Mouse (Mus musculus) left cerebral cortex, postnatal 14 days (tissue): ENCODE data around the gene Unc93a2. TPM values are rescaled to one million over a fixed set of nuclear protein-coding genes. Genes with fewer than 3 reads are reported as not detected.
"Not testable (repeated sequence)": the region's sequence is repeated elsewhere in the genome, so short reads cannot be mapped to it uniquely, and the experiment has no call there.

Experiments
- DNase-seq, 2 experiments: peaks; one replicate each; pipeline ENCODE4 v3.0.0; 2021 to 2022; ENCODE audit warnings: low spot score in 2 of 2, mixed read lengths in 1 of 2
- intact Hi-C: fragments of 180-260 bp; cut with DNase I; formaldehyde crosslinking; loops from one replicate; pipeline ENCODE4 v1.15.1; 2025
- long read RNA-seq, 2 experiments: library from polyadenylated mRNA; stranded (forward); transcript quantifications; one replicate each; pipeline ENCODE4 v2.0.0; 2021
- total RNA-seq, 2 experiments: library from RNA; stranded (reverse); gene quantifications; 2 replicates each; pipeline ENCODE4 v1.2.3; 2021

Gene Unc93a2
- not detected for total RNA-seq
- long read RNA-seq, experiment 1: 0 reads
- long read RNA-seq, experiment 2: 0 reads

DNA sequence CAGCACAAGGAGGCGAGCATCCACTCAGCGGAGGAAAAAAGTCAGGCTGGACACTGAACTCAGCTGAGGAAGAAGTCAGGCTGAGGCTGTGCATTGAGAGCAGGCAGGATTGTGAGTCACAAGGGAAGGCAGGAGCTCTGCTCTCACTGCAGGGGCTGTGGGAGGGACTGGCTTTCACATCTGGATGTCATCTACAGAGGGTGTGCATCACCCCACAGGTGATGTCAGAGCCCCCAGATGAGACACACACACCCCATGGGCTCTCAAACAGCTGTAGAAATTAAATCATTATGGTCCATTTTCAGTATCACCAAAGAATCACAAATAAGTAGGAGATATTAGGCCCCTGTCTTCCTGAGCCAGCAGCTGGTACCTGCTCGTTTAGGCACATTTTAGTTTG is at the start of gene Unc93a2:
TSS of gene Unc93a2 (minus strand) at position 101 of the 400 bp plus-strand sequence.
- DNase-seq, intact Hi-C loops: not testable (repeated sequence)

DNA sequence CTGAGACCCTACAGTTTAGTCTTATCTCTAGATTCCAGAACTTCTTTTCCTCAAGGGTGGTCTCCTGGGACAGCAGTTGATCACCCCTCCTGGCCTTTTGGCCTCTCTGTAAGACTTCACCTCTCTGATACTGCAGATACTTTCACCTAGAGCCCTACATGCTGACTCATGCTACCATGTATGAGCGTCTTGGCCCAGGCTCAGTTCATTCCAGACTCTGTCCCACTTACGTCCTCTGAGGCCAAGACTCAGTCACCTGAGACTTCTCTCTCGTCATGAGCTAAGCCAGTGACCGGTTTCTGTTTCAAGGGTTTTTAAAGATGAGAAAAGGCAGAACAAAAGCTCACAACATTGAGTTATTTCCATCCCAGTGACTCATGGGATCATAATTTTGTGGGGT is 48.9 kb upstream of the Unc93a2 start:
- DNase-seq, intact Hi-C loops: not testable (repeated sequence)

GRCm38 (mm10) chr17:7430210-7430631 is 45.0 kb upstream of the Unc93a2 start:
- peak in 1 of 2 experiments; percentile 57 for DNase-seq
- intact Hi-C loops: not testable (repeated sequence)

DNA sequence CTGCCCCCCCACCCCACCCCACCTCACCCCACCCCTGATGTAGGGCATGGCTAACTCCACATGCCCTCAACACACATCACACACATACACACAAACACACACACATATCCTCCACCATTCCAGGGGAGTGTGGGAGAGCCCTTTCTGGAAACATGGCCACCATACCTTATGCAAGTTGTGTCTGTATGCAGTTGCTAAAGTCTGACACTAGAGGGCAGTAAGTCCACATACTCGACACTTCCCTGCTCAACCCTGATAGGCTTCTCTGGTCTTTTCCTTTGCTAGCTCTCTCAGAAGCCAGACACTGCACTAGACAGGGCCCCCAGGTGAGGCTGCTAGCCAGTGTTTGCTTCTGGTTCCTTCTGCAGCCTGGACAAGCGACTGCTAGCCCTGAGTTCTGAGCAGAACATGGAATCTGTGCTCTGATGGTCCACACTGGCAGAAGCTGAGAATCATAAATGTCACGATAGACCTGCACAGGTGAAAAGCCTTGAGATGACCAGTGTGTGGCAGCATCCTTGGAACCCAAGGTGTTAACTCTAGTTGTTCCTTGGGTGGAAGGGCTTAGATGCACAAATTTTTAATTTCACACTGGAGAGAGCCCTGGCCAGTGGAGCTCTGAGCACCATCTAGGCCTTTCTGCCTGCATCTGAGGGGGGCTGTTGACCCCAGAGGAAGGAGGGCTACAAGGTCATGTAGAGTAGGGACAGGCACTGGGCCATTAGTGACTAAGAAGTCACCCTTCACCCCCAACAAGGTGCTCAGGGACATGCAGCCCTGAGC is 35.1 kb upstream of the Unc93a2 start:
- intact Hi-C loops: not testable (repeated sequence)
- peak; percentile 24 to 58 for DNase-seq

- intact Hi-C loops, DNase-seq: not testable (repeated sequence)
These were observed 29.5 kb upstream of the Unc93a2 start for GRCm38 (mm10) chr17:7414601-7415310.

- DNase-seq, intact Hi-C loops: not testable (repeated sequence)
These were observed 28.1 kb upstream of the Unc93a2 start for GRCm38 (mm10) chr17:7413336-7413735.

GRCm38 (mm10) chr17:7399770-7400169 is 14.5 kb upstream of the Unc93a2 start:
- intact Hi-C loops, DNase-seq: not testable (repeated sequence)

DNA sequence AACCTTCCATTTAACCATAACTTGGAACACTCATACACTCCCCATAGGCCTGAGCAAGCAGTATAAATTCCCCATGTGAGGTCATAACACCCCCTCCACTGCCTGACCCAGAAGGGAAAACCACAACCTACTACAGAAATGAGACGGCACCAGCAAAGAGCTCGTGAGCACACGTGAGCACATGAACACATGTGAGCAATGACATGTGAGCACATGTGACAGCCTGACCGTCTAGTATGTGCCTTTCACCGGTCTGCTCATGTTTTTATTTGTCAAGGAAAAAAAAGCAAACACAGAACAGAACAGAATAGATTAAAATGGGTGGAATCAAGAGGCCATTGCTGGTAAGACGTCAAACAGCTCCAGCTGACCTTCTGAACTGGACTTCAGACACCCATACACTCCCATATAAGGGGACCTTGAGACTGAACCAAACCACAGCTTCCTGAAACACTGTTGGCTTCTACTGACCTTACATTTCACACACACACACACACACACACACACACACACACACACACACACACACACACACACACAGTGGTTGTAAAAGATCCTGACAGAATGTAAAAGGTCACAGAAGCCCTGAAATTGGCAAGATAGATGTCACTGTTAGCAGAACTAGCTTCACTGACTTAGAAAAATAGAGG is 13.1 kb upstream of the Unc93a2 start:
- intact Hi-C loops, DNase-seq: not testable (repeated sequence)

GRCm38 (mm10) chr17:7397079-7397478 is 11.8 kb upstream of the Unc93a2 start:
- intact Hi-C loops, DNase-seq: not testable (repeated sequence)

DNA sequence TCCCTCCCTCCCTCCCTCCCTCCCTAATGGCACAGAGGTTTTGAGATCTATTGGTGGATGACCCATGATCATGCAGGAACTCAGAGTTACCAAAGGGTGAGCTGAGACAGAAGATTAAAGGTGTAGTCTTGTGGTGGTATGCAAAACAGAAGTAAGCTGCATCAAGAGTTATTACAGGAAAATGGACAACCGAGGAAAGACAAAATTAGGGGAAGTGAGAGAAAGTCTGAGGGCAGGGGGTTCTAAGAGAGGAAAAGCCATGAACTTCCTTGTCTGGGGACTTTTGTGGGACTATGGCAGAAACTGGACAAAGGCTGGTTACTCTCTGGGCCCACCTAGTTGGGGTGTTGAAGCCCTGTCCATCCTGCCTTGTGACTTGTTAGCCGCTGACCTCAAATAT is 11.0 kb upstream of the Unc93a2 start:
- DNase-seq, intact Hi-C loops: not testable (repeated sequence)

DNA sequence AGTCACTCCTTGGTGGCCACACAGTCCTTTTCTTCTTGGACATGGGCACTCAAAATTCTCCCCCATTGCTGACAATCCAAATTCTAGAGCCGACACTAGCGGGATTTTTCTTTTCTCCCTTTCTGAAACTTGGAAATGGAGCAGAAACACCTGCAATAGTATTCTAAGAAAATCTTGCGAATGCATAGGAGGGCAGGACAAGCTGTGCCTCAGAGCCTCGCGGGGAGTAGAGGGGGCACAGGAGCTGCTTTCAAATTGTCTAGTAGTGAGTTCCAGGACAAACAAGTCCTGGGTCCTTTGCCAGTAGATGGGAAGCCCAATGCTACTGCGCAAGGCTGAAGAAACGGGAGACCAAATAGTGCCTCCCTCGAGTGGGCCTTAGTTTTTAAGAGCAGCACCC is 10.4 kb upstream of the Unc93a2 start:
- intact Hi-C loops, DNase-seq: not testable (repeated sequence)

GRCm38 (mm10) chr17:7395116-7395515 is 9.9 kb upstream of the Unc93a2 start:
- intact Hi-C loops, DNase-seq: not testable (repeated sequence)

DNA sequence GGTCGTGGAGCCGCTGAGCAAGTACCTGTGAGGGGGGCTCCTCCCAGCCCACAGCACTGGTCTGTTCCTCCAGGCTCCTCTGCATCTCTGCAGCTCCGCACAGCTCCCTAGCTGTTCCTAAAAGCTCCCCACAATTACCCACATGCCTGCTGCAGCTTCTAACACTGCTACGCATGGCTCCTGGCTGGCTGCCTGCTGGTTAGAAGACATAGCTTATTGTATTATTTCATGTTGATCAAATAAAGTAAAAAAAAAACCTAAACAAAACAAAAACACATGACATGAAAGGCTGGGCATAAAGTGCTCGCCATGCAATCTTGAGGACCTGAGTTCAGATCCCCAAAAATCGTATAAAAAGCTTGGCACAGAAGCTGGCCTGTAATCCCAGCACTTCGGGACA is 4.6 kb upstream of the Unc93a2 start:
- not testable (repeated sequence) for DNase-seq

DNA sequence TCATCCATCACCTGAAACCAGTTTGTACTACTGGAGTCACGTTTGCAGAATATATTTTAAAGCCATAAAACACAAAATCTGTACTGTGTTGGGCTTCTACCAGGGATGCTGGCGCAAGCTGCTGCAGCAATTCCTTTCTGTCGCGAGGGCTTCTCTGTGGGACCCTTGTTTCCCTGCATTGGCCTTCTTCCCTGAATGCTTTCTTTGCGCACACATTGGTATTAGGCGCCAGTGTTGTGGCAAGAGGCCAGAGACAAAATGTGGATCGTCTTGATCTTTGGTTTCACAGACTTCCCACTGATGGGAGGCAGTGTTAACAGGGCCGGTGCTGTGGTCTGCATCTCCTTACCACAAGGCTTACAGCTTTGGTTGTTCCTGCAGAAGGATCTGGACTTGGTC is 3.7 kb upstream of the Unc93a2 start:
- intact Hi-C loops, DNase-seq: not testable (repeated sequence)

More for the DNA sequence above, 4.6 kb upstream of the Unc93a2 start:
- intact Hi-C loops: not testable (repeated sequence)

GRCm38 (mm10) chr17:7388341-7388957 is 3.2 kb upstream of the Unc93a2 start:
- intact Hi-C loops, DNase-seq: not testable (repeated sequence)

DNA sequence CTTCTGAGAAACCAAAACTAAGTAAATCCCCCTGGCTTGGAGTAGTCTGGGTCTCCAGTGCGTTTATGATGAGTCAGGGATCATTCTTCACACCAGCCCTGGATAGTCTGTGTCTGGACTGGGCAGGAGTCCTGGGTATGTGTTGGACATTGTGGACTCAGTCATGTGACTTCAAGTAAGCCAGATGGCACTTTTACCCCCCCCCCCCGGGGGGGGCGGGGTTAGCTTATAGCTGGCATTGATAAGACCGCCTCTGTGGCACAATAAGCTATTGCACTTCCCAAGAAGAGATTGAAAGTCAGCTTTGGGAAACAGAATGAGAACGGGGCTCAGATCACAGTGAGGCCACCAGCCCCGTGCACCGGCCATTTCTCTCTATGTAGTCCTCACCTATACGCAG is 752 bp upstream of the Unc93a2 start:
- intact Hi-C loops, DNase-seq: not testable (repeated sequence)

DNA sequence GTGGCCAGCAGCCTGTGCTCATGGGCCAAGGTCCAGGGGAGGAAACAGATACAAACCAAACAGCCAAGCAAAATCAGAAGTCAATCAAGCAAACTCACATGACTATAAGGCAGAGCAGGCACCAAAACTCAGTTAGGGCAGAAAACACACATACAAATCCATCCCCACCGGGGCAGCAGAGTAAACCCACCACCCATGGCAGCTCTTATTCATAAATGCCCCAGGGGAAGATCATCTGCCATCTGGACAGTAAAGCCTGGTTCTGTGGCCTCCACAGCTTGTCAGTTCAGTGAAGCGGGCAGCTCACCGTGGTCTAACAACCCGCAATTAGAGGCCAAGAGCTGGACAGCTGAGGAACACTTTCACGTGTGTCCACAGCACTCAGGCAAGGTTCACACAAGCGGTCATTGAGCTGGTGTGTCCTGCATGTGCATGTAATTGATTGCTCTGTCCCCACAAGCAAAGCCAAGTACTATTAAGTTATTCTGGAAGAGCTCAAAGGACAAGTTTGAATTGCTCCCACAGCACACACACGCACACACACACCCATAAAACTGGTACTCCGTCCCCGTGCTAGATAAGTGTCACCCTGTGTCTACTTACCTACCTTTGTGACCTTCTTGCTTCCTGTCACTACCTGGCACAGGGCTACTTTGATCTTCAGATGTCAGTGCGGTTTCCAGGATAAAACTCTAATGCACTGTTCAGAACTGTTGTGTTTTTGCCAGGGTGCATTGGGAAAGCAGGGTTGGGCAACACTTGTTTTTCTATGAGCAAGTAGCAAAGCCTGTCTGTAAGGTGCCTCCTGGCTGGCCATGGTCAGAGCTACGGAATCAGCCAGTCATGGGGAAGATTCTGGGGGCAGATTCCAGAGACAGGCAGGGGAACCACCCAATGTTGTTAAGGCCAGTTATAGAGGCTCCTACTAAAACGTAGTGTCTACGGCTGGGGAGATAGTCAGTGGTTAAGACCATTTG is 1.8 kb downstream of the Unc93a2 start:
- intact Hi-C loops, DNase-seq: not testable (repeated sequence)

GRCm38 (mm10) chr17:7382711-7383110 is 2.6 kb downstream of the Unc93a2 start:
- intact Hi-C loops, DNase-seq: not testable (repeated sequence)
